Mouse (Mus musculus): ENCODE measurements at regions not wholly inside any gene's neighbourhood (a gene's known extent, or its start where the extent isn't known, plus 50 kb on each side); places are given as distances from the start of the nearest gene placed in this dataset.

DNA sequence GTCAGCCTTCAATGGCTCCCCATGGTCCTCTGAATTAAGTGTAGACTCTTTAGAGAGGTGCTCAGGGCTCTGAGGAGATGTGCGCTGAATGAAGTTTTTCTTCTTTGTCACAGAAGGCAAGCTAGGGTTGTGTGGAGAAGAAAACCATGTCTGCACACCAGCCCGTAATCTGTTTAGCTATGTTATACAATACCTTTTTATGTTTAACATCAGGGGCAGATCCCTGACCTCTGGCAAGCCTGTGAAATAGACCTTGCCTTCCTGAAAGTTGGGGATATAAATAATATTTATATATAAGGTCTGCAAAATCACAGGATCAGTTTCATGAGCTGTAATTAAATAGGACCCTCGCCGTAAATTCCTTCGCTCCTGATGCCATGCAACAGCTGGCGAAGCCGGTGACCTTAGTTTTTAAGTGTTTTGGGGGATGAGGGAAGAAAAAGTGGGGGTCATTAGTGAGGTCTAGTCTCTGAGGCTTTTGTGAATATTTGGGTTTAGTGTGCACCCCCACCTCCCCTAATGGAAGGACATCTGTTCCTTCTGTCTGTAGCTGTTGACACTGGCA is 119.7 kb downstream of the Mtx2 start:
- no peak for TF ChIP-seq CTCF (IDR thresholded peaks at IDR 0.05; ENCODE audit: insufficient read depth, low read length)
- no peak for TF ChIP-seq POLR2A (IDR thresholded peaks at IDR 0.05; ENCODE audit: borderline replicate concordance, extremely low read depth, low read depth, low read length)
